Mouse (Mus musculus) heart, embryonic 15.5 days (tissue): Measurements from ENCODE around the gene Prkar2b. TPM values are rescaled to one million over a fixed set of nuclear protein-coding genes. Genes with fewer than 3 reads are reported as not detected.

Experiments used
- ATAC-seq: fragments of 200-750 bp; cut with Nextera tagmentation; replicated peaks from 2 replicates; pipeline ENCODE4 v1.8.0; 2017; ENCODE audit warnings: low read depth, moderate TSS enrichment; ENCODE audit not compliant: insufficient number of reproducible peaks, insufficient read depth, low FRiP score
- H3K27ac ChIP-seq: fragments of 300-500 bp; sonication (generic); 2 replicates; pipeline ENCODE4 v1.5.1; 2015; ENCODE audit warnings: mild to moderate bottlenecking, inconsistent platforms
- H3K27me3 ChIP-seq: fragments of 300-500 bp; sonication (generic); 2 replicates; pipeline ENCODE4 v1.6.1; 2015; ENCODE audit warnings: inconsistent platforms
- H3K36me3 ChIP-seq: fragments of 300-500 bp; sonication (generic); 2 replicates; pipeline ENCODE4 v1.6.1; 2015; ENCODE audit warnings: mild to moderate bottlenecking, inconsistent platforms
- H3K4me1 ChIP-seq: fragments of 300-500 bp; sonication (generic); replicated peaks from 2 replicates; pipeline ENCODE4 v1.6.1; 2015; ENCODE audit warnings: inconsistent platforms
- H3K4me2 ChIP-seq: fragments of 300-500 bp; sonication (generic); 2 replicates; pipeline ENCODE4 v1.6.1; 2015; ENCODE audit warnings: inconsistent platforms, mild to moderate bottlenecking, moderate library complexity
- H3K4me3 ChIP-seq: fragments of 300-500 bp; sonication (generic); 2 replicates; pipeline ENCODE4 v1.5.1; 2015; ENCODE audit warnings: mild to moderate bottlenecking, inconsistent platforms
- H3K9ac ChIP-seq: fragments of 300-500 bp; sonication (generic); 2 replicates; pipeline ENCODE4 v1.6.1; 2015; ENCODE audit warnings: mild to moderate bottlenecking, inconsistent platforms
- H3K9me3 ChIP-seq: fragments of 300-500 bp; sonication (generic); replicated peaks from 2 replicates; pipeline ENCODE4 v1.6.1; 2016; ENCODE audit warnings: inconsistent platforms
- WGBS: fragments of 180-500 bp; shearing (Covaris S2); methylation state at CpG from one replicate; pipeline ENCODE4 v1.1.7; 2015; ENCODE audit warnings: mixed read lengths; 5-methylcytosine and 5-hydroxymethylcytosine counted together
- polyA plus RNA-seq: library from polyadenylated mRNA; unstranded; fragments of >200 nt; fragmentation: Nextera tagmentation; extraction: Ambion mirVana; gene quantifications from 2 replicates; pipeline ENCODE4 v1.2.1, GENCODE M21; 2015

Prkar2b gene
- 10.2 and 13.3 TPM in 2 replicates for polyA plus RNA-seq

- ATAC-seq = peak; percentile 95
- Histone ChIP-seq H3K4me2 (peak within 1 kb of the TSS; percentile 88), H3K27me3 (no peaks in the 10 kb centered on the region), H3K9ac (peak within 1 kb of the TSS; percentile 78), H3K4me1 (peaks cover 7% of the 10 kb centered on the region; the same call in 1 of the 2 replicates), H3K36me3 (no peaks in the 10 kb centered on the region), H3K27ac (peak within 1 kb of the TSS; percentile 82), H3K9me3 (no peaks in the 10 kb centered on the region), H3K4me3 (peak within 1 kb of the TSS; percentile 76)
- under 1% methylated on average over 54 of the region's 64 CpGs for WGBS
Observed at GRCm38 (mm10) chr12:32061090-32061930, at the start of gene Prkar2b. Gene Prkar2b, minus strand, starts transcription at chr12:32061296.

GRCm38 (mm10) chr12:32109201-32109600 lies 48.1 kb upstream of the Prkar2b start:
- no peak overlapping the region for H3K4me2 ChIP-seq
- ATAC-seq = no peak
- WGBS = 83% methylated on average over 8 of the region's 8 CpGs
- no peak overlapping the region for H3K4me3 ChIP-seq
- H3K9me3 ChIP-seq = no peaks in the 10 kb centered on the region
- no peak overlapping the region for H3K9ac ChIP-seq
- H3K27me3 ChIP-seq = no peaks in the 10 kb centered on the region
- H3K4me1 ChIP-seq = peaks cover 23% of the 10 kb centered on the region
- no peak overlapping the region for H3K27ac ChIP-seq
- no peaks in the 10 kb centered on the region for H3K36me3 ChIP-seq

- WGBS = 72% methylated on average over 4 of the region's 4 CpGs
- Histone ChIP-seq H3K4me1 (peaks cover 12% of the 10 kb centered on the region), H3K27ac (no peak overlapping the region; the same call in 1 of the 2 replicates), H3K9ac (no peak overlapping the region), H3K4me2 (no peak overlapping the region), H3K36me3 (no peaks in the 10 kb centered on the region), H3K27me3 (no peaks in the 10 kb centered on the region), H3K4me3 (no peak overlapping the region), H3K9me3 (no peaks in the 10 kb centered on the region)
- no peak for ATAC-seq
Observed at GRCm38 (mm10) chr12:32104955-32105521, 43.9 kb upstream of the Prkar2b start.

GRCm38 (mm10) chr12:32104451-32104862 lies 43.4 kb upstream of the Prkar2b start:
- Histone ChIP-seq H3K4me2 (no peak overlapping the region), H3K36me3 (no peaks in the 10 kb centered on the region), H3K9ac (no peak overlapping the region), H3K9me3 (no peaks in the 10 kb centered on the region), H3K27ac (peak overlapping the region; percentile 48; the same call in 1 of the 2 replicates), H3K4me1 (peaks cover 12% of the 10 kb centered on the region), H3K4me3 (no peak overlapping the region), H3K27me3 (no peaks in the 10 kb centered on the region)
- ATAC-seq = peak; percentile 84
- 46% methylated on average over 6 of the region's 6 CpGs for WGBS

GRCm38 (mm10) chr12:32101306-32101705 lies 40.2 kb upstream of the Prkar2b start:
- Histone ChIP-seq H3K9me3 (no peaks in the 10 kb centered on the region), H3K27me3 (no peaks in the 10 kb centered on the region), H3K9ac (no peak overlapping the region), H3K27ac (no peak overlapping the region), H3K36me3 (no peaks in the 10 kb centered on the region), H3K4me1 (peaks cover 12% of the 10 kb centered on the region), H3K4me3 (no peak overlapping the region), H3K4me2 (no peak overlapping the region)
- 92% methylated on average over 4 of the region's 4 CpGs for WGBS
- no peak for ATAC-seq

- ATAC-seq = no peak
- H3K9me3 ChIP-seq = no peaks in the 10 kb centered on the region
- H3K27me3 ChIP-seq = no peaks in the 10 kb centered on the region
- WGBS = 78% methylated on average over 4 of the region's 4 CpGs
- no peaks in the 10 kb centered on the region for H3K36me3 ChIP-seq
- no peak overlapping the region for H3K9ac ChIP-seq
- peaks cover 12% of the 10 kb centered on the region for H3K4me1 ChIP-seq
- H3K27ac ChIP-seq = no peak overlapping the region
- H3K4me2 ChIP-seq = no peak overlapping the region
- no peak overlapping the region for H3K4me3 ChIP-seq
Observed at GRCm38 (mm10) chr12:32099686-32100206, 38.6 kb upstream of the Prkar2b start.

- H3K36me3 ChIP-seq = no peaks in the 10 kb centered on the region
- H3K9me3 ChIP-seq = no peaks in the 10 kb centered on the region
- no peak overlapping the region for H3K4me3 ChIP-seq
- H3K9ac ChIP-seq = no peak overlapping the region
- no peaks in the 10 kb centered on the region for H3K27me3 ChIP-seq
- H3K4me1 ChIP-seq = peaks cover 2% of the 10 kb centered on the region; the same call in 1 of the 2 replicates
- 67% methylated on average over 4 of the region's 4 CpGs for WGBS
- H3K4me2 ChIP-seq = no peak overlapping the region
- H3K27ac ChIP-seq = no peak overlapping the region
- ATAC-seq = no peak
Observed at GRCm38 (mm10) chr12:32098596-32098995, 37.5 kb upstream of the Prkar2b start.

GRCm38 (mm10) chr12:32097107-32097506 lies 36.0 kb upstream of the Prkar2b start:
- Histone ChIP-seq H3K4me3 (no peak overlapping the region), H3K4me2 (no peak overlapping the region), H3K9me3 (no peaks in the 10 kb centered on the region), H3K27ac (no peak overlapping the region), H3K36me3 (no peaks in the 10 kb centered on the region), H3K9ac (no peak overlapping the region), H3K4me1 (peaks cover 2% of the 10 kb centered on the region; the same call in 1 of the 2 replicates), H3K27me3 (no peaks in the 10 kb centered on the region)
- 69% methylated on average over 1 of the region's 1 CpGs for WGBS
- no peak for ATAC-seq

- 35% methylated on average over 1 of the region's 1 CpGs for WGBS
- Histone ChIP-seq H3K27me3 (no peaks in the 10 kb centered on the region), H3K4me3 (no peak overlapping the region), H3K36me3 (no peaks in the 10 kb centered on the region), H3K4me1 (peaks cover 2% of the 10 kb centered on the region; the same call in 1 of the 2 replicates), H3K9ac (no peak overlapping the region), H3K4me2 (no peak overlapping the region), H3K9me3 (no peaks in the 10 kb centered on the region; the same call in 1 of the 2 replicates), H3K27ac (no peak overlapping the region)
- ATAC-seq = no peak
Observed at GRCm38 (mm10) chr12:32095164-32095563, 34.1 kb upstream of the Prkar2b start.

GRCm38 (mm10) chr12:32092452-32092851 lies 31.4 kb upstream of the Prkar2b start:
- Histone ChIP-seq H3K27ac (no peak overlapping the region), H3K4me2 (no peak overlapping the region), H3K9ac (no peak overlapping the region), H3K9me3 (no peaks in the 10 kb centered on the region; the same call in 1 of the 2 replicates), H3K27me3 (no peaks in the 10 kb centered on the region), H3K36me3 (no peaks in the 10 kb centered on the region), H3K4me1 (0 out of 2 replicates have a peak, but pooled peaks cover 2% of the 10 kb centered on the region), H3K4me3 (no peak overlapping the region)
- ATAC-seq = no peak
- WGBS = 80% methylated on average over 4 of the region's 4 CpGs

GRCm38 (mm10) chr12:32088566-32088965 lies 27.5 kb upstream of the Prkar2b start:
- Histone ChIP-seq H3K4me1 (no peaks in the 10 kb centered on the region), H3K4me3 (no peak overlapping the region), H3K9me3 (no peaks in the 10 kb centered on the region; the same call in 1 of the 2 replicates), H3K4me2 (no peak overlapping the region), H3K27ac (no peak overlapping the region), H3K36me3 (no peaks in the 10 kb centered on the region), H3K27me3 (no peaks in the 10 kb centered on the region), H3K9ac (no peak overlapping the region)
- WGBS = 51% methylated on average over 3 of the region's 3 CpGs
- no peak for ATAC-seq
